Mouse (Mus musculus) ovary, postnatal 36 days (tissue): ENCODE measurements at regions not wholly inside any gene's neighbourhood (a gene's known extent, or its start where the extent isn't known, plus 50 kb on each side); places are given as distances from the start of the nearest gene placed in this dataset.
"Not testable (repeated sequence)": the region's sequence is repeated elsewhere in the genome, so short reads cannot be mapped to it uniquely, and the experiment has no call there.

ENCODE experiments used
- DNase-seq: peaks from one replicate; pipeline ENCODE4 v3.0.0; 2022; ENCODE audit warnings: low spot score, mixed read lengths

GRCm38 (mm10) chr4:71422121-71422520, 335.6 kb downstream of the Gm11232 start:
- DNase-seq = not testable (repeated sequence)

GRCm38 (mm10) chr4:71409867-71410266, 347.9 kb downstream of the Gm11232 start:
- no peak for DNase-seq

- no peak for DNase-seq
Measured at GRCm38 (mm10) chr4:71390444-71390843, 367.3 kb downstream of the Gm11232 start.

- no peak for DNase-seq
Measured at GRCm38 (mm10) chr4:71369276-71369675, 388.5 kb downstream of the Gm11232 start.

GRCm38 (mm10) chr4:71363761-71364160, 394.0 kb downstream of the Gm11232 start:
- no peak for DNase-seq

- no peak for DNase-seq
Measured at GRCm38 (mm10) chr4:71357626-71358025, 400.1 kb downstream of the Gm11232 start.

- DNase-seq = no peak
Measured at GRCm38 (mm10) chr4:71356714-71357113, 401.1 kb downstream of the Gm11232 start.

- DNase-seq = no peak
Measured at GRCm38 (mm10) chr4:71356310-71356709, 401.5 kb downstream of the Gm11232 start.

- DNase-seq = no peak
Measured at GRCm38 (mm10) chr4:71351880-71352279, 405.9 kb downstream of the Gm11232 start.

GRCm38 (mm10) chr4:71343068-71343467, 414.7 kb downstream of the Gm11232 start:
- DNase-seq = no peak

GRCm38 (mm10) chr4:71338582-71338981, 419.2 kb downstream of the Gm11232 start:
- no peak for DNase-seq

GRCm38 (mm10) chr4:71332672-71333071, 425.1 kb downstream of the Gm11232 start:
- no peak for DNase-seq

GRCm38 (mm10) chr4:71332018-71332417, 425.7 kb downstream of the Gm11232 start:
- DNase-seq = no peak

GRCm38 (mm10) chr4:71316605-71317004, 441.2 kb downstream of the Gm11232 start:
- no peak for DNase-seq

GRCm38 (mm10) chr4:71307176-71307612, 450.6 kb downstream of the Gm11232 start:
- DNase-seq = no peak

- no peak for DNase-seq
Measured at GRCm38 (mm10) chr4:71306690-71307089, 451.1 kb downstream of the Gm11232 start.

GRCm38 (mm10) chr4:71295716-71296115, 462.0 kb downstream of the Gm11232 start:
- DNase-seq = not testable (repeated sequence)

GRCm38 (mm10) chr4:71291741-71292149, 466.0 kb downstream of the Gm11232 start:
- no peak for DNase-seq

- not testable (repeated sequence) for DNase-seq
Measured at GRCm38 (mm10) chr4:71291111-71291740, 466.5 kb downstream of the Gm11232 start.

GRCm38 (mm10) chr4:71283147-71283546, 474.6 kb downstream of the Gm11232 start:
- no peak for DNase-seq

GRCm38 (mm10) chr4:71279710-71280109, 478.1 kb downstream of the Gm11232 start:
- DNase-seq = no peak

GRCm38 (mm10) chr4:71259897-71260296, 497.9 kb downstream of the Gm11232 start:
- no peak for DNase-seq

- DNase-seq = no peak
Measured at GRCm38 (mm10) chr4:71230497-71230872, 527.3 kb downstream of the Gm11232 start.

GRCm38 (mm10) chr4:71229796-71230496, 527.8 kb downstream of the Gm11232 start:
- DNase-seq = no peak
